ENCODE assay signal across 16 mouse cellular contexts in genomic region chr2:165742210-165742786, GRCm38 (mm10).
DNase-seq lines count a peak whose midpoint lies in the region; ATAC-seq and TF ChIP-seq lines count a peak whose summit lies in the region.
"Had no signal": no experiment of that assay in that cellular context is flagged by ENCODE, and none has a peak within 500 bp of the region (broad histone marks: within the 10 kb centered on the region; RNA-seq: fewer than 3 reads in every experiment).

No protein-coding gene starts in this region.

- peak overlapping the region; percentile 29 for H3K4me2 ChIP-seq in forebrain, embryonic 11.5 days (ENCODE audit: low read depth, low read length, severe bottlenecking)
- H3K4me2 ChIP-seq in forebrain, embryonic 14.5 days (ENCODE audit: low read length), result no peak overlapping the region
- no peak overlapping the region for H3K4me2 ChIP-seq in midbrain, postnatal 0 days (ENCODE audit: low read depth, low read length, poor library complexity, severe bottlenecking)
- peak overlapping the region; percentile 30 for H3K4me2 ChIP-seq in intestine, embryonic 15.5 days (replicated peaks)
- H3K4me2 ChIP-seq: forebrain, embryonic 13.5 days; hindbrain, embryonic 14.5 days had no signal

- in situ Hi-C loops in ES-E14 (cut with MboI; ENCODE audit: low sequenced_read_pairs in 2 of 2, unreplicated experiment in 2 of 2), result loop anchor here in 1 of 2 experiments (10.0 kb wide), 1 partner anchor 217 kb away; no protein-coding TSS in a partner anchor

- H3K27me3 ChIP-seq in forebrain, embryonic 11.5 days (ENCODE audit: control insufficient read depth, insufficient read depth, low read length), result no peaks in the 10 kb centered on the region
- no peaks in the 10 kb centered on the region for H3K27me3 ChIP-seq in forebrain, embryonic 14.5 days (replicated peaks; ENCODE audit: control insufficient read depth, insufficient read depth, low read length)
- H3K27me3 ChIP-seq in midbrain, embryonic 10.5 days (ENCODE audit: low read depth, poor library complexity, severe bottlenecking), result peaks cover 59% of the 10 kb centered on the region
- no peaks in the 10 kb centered on the region for H3K27me3 ChIP-seq in midbrain, postnatal 0 days (ENCODE audit: insufficient read depth, low read length)
- H3K27me3 ChIP-seq in intestine, embryonic 15.5 days (replicated peaks), result no peaks in the 10 kb centered on the region; the same call in 1 of the 2 replicates

- WGBS in forebrain, embryonic 11.5 days, result 18% methylated on average over 21 of the region's 21 CpGs
- 21% methylated on average over 21 of the region's 21 CpGs for WGBS in forebrain, embryonic 14.5 days
- whole genome bisulfite sequencing in midbrain, embryonic 10.5 days, result 14% methylated on average over 21 of the region's 21 CpGs
- 19% methylated on average over 21 of the region's 21 CpGs for WGBS in midbrain, postnatal 0 days
- WGBS in intestine, embryonic 15.5 days, result 25% methylated on average over 21 of the region's 21 CpGs

- peaks cover 19% of the 10 kb centered on the region for H3K4me1 ChIP-seq in forebrain, embryonic 11.5 days (replicated peaks; ENCODE audit: control insufficient read depth, insufficient read depth, low read length)
- H3K4me1 ChIP-seq in forebrain, embryonic 14.5 days (ENCODE audit: control insufficient read depth, insufficient read depth, low read length), result peaks cover 25% of the 10 kb centered on the region
- peaks cover 51% of the 10 kb centered on the region for H3K4me1 ChIP-seq in midbrain, embryonic 10.5 days
- H3K4me1 ChIP-seq in midbrain, postnatal 0 days (ENCODE audit: insufficient read depth, low read length), result no peaks in the 10 kb centered on the region
- peaks cover 0 to 22% of the 10 kb centered on the region in 2 experiments; a peak in 3 of 4 replicates for H3K4me1 ChIP-seq in ES-E14 (ENCODE audit: control insufficient read depth in 2 of 2, insufficient read depth in 2 of 2, low read length in 2 of 2, poor library complexity in 1 of 2)
- H3K4me1 ChIP-seq in intestine, embryonic 15.5 days (replicated peaks), result peaks cover 12% of the 10 kb centered on the region

- no peak for TF ChIP-seq CTCF in midbrain, postnatal 0 days (IDR thresholded peaks at IDR 0.05)

- H3K27ac ChIP-seq in forebrain, embryonic 11.5 days (ENCODE audit: low read depth, low read length), result no peak overlapping the region
- no peak overlapping the region for H3K27ac ChIP-seq in forebrain, embryonic 14.5 days (ENCODE audit: low read depth, low read length)
- peak overlapping the region; percentile 73 for H3K27ac ChIP-seq in midbrain, embryonic 10.5 days (replicated peaks)
- H3K27ac ChIP-seq in midbrain, postnatal 0 days (ENCODE audit: low read depth, low read length), result no peak overlapping the region
- no peak overlapping the region for H3K27ac ChIP-seq in ES-E14 (ENCODE audit: insufficient read depth, low read depth, low read length, poor library complexity, severe bottlenecking)
- H3K27ac ChIP-seq in intestine, embryonic 15.5 days, result no peak overlapping the region
- H3K27ac ChIP-seq: forebrain, embryonic 13.5 days; hindbrain, embryonic 14.5 days; liver, embryonic 14.5 days had no signal

- no peak overlapping the region for H3K4me3 ChIP-seq in forebrain, embryonic 11.5 days (ENCODE audit: low read depth, low read length)
- H3K4me3 ChIP-seq in forebrain, embryonic 14.5 days (ENCODE audit: low read depth, low read length), result no peak overlapping the region
- H3K4me3 ChIP-seq in midbrain, embryonic 10.5 days, result peak overlapping the region; percentile 24
- no peak overlapping the region for H3K4me3 ChIP-seq in midbrain, postnatal 0 days (ENCODE audit: low read depth, low read length)
- no peak overlapping the region for H3K4me3 ChIP-seq in ES-E14 (ENCODE audit: insufficient read depth in 1 of 2, low read depth in 1 of 2, low read length in 2 of 2, poor library complexity in 1 of 2, severe bottlenecking in 1 of 2)
- H3K4me3 ChIP-seq in intestine, embryonic 15.5 days (replicated peaks), result no peak overlapping the region
- H3K4me3 ChIP-seq: forebrain, embryonic 13.5 days had no signal

- no peaks in the 10 kb centered on the region for H3K36me3 ChIP-seq in forebrain, embryonic 11.5 days (ENCODE audit: control insufficient read depth, insufficient read depth, low read length)
- no peaks in the 10 kb centered on the region for H3K36me3 ChIP-seq in forebrain, embryonic 14.5 days (ENCODE audit: control insufficient read depth, insufficient read depth, low read length)
- no peaks in the 10 kb centered on the region for H3K36me3 ChIP-seq in midbrain, embryonic 10.5 days
- no peaks in the 10 kb centered on the region for H3K36me3 ChIP-seq in midbrain, postnatal 0 days (ENCODE audit: insufficient read depth, low read length)
- no peaks in the 10 kb centered on the region for H3K36me3 ChIP-seq in ES-E14 (ENCODE audit: control insufficient read depth, insufficient read depth, low read length, poor library complexity, severe bottlenecking)
- H3K36me3 ChIP-seq in intestine, embryonic 15.5 days, result no peaks in the 10 kb centered on the region

- no peaks in the 10 kb centered on the region for H3K9me3 ChIP-seq in forebrain, embryonic 11.5 days (ENCODE audit: control insufficient read depth, low read length)
- no peaks in the 10 kb centered on the region for H3K9me3 ChIP-seq in forebrain, embryonic 14.5 days (replicated peaks; ENCODE audit: control insufficient read depth, low read length)
- H3K9me3 ChIP-seq in midbrain, embryonic 10.5 days (replicated peaks), result no peaks in the 10 kb centered on the region
- no peaks in the 10 kb centered on the region for H3K9me3 ChIP-seq in midbrain, postnatal 0 days (ENCODE audit: low read length)
- no peaks in the 10 kb centered on the region for H3K9me3 ChIP-seq in ES-E14 (ENCODE audit: control insufficient read depth, insufficient read depth, low read depth, low read length)
- no peaks in the 10 kb centered on the region for H3K9me3 ChIP-seq in intestine, embryonic 15.5 days
- H3K9me3 ChIP-seq: forebrain, embryonic 13.5 days had no signal

- no peak overlapping the region; the same call in 1 of the 2 replicates for H3K9ac ChIP-seq in forebrain, embryonic 11.5 days (ENCODE audit: low read length)
- H3K9ac ChIP-seq in forebrain, embryonic 14.5 days (ENCODE audit: low read length), result no peak overlapping the region
- H3K9ac ChIP-seq in midbrain, postnatal 0 days (replicated peaks; ENCODE audit: low read length, poor library complexity, severe bottlenecking), result no peak overlapping the region
- H3K9ac ChIP-seq in ES-E14 (ENCODE audit: insufficient read depth, low read depth, low read length, poor library complexity, severe bottlenecking), result no peak overlapping the region; the same call in 1 of the 2 replicates
- no peak overlapping the region for H3K9ac ChIP-seq in intestine, embryonic 15.5 days
- H3K9ac ChIP-seq: forebrain, embryonic 13.5 days; hindbrain, embryonic 14.5 days; liver, embryonic 14.5 days had no signal

- ATAC-seq in forebrain, embryonic 11.5 days (replicated peaks; ENCODE audit: low FRiP score), result no peak
- no peak for ATAC-seq in forebrain, embryonic 14.5 days
- ATAC-seq in midbrain, postnatal 0 days (ENCODE audit: low FRiP score), result no peak
- peak; percentile 43; the same call in 1 of the 2 replicates for ATAC-seq in intestine, embryonic 15.5 days
- ATAC-seq in megakaryocyte progenitor cell, adult 5-6 weeks (replicated peaks; ENCODE audit: poor library complexity), result no peak
- ATAC-seq: forebrain, embryonic 13.5 days had no signal

- no peak for DNase-seq in forebrain, embryonic 11.5 days (ENCODE audit: low spot score)
- no peak for DNase-seq in forebrain, embryonic 14.5 days (ENCODE audit: low spot score)
- peak; percentile 37 for DNase-seq in midbrain, embryonic 10.5 days (ENCODE audit: low spot score)
- DNase-seq in midbrain, postnatal 0 days (ENCODE audit: low spot score), result no peak
- DNase-seq in ES-E14 (ENCODE audit: low read depth, low spot score), result peak; percentile 33
- no peak for DNase-seq in layer of hippocampus, adult 11-12 months (ENCODE audit: low spot score)
- DNase-seq: cerebellum, adult 11 months; gastrocnemius, postnatal 10 days; kidney, postnatal 14 days; left cerebral cortex, postnatal 4 days; lung, postnatal 14 days had no signal

TF ChIP-seq in ES-E14, 5 proteins besides CTCF, POLR2A, EP300 and RAD21:
- TF ChIP-seq HCFC1 (IDR thresholded peaks at IDR 0.05; ENCODE audit: borderline replicate concordance, insufficient read depth, low read length), result no peak
- TF ChIP-seq CHD2 (IDR thresholded peaks at IDR 0.05; ENCODE audit: low read depth, low read length), result no peak
- no peak for TF ChIP-seq ZC3H11A (IDR thresholded peaks at IDR 0.05; ENCODE audit: borderline replicate concordance, low read depth, low read length)
- no peak for TF ChIP-seq ZNF384 (IDR thresholded peaks at IDR 0.05; ENCODE audit: low read depth, low read length)
- TF ChIP-seq MAFK (IDR thresholded peaks at IDR 0.05; ENCODE audit: insufficient read depth, low read depth, low read length), result no peak

Comparison
In these comparisons a context has a peak if more than half of its experiments do, and no peak if none do; other contexts are left out.
1. DNase-seq: peak in midbrain, embryonic 10.5 days (single experiment) and ES-E14 (single experiment); none in forebrain, embryonic 11.5 days (single experiment), forebrain, embryonic 14.5 days (single experiment), midbrain, postnatal 0 days (single experiment) and layer of hippocampus, adult 11-12 months (single experiment).
2. H3K4me2 ChIP-seq: peak in forebrain, embryonic 11.5 days (single experiment) and intestine, embryonic 15.5 days (single experiment); none in forebrain, embryonic 14.5 days (single experiment) and midbrain, postnatal 0 days (single experiment).